Mouse (Mus musculus) testis, adult 2 months (tissue): ENCODE results near the gene Tmem256. TPM values are rescaled to one million over a fixed set of nuclear protein-coding genes. Genes with fewer than 3 reads are reported as not detected.

Experiments
- H3K27ac ChIP-seq: fragments of 200-500 bp; 2 replicates; pipeline ENCODE4 v1.5.1; 2012; ENCODE audit warnings: low read depth, low read length; ENCODE audit not compliant: control insufficient read depth, insufficient read depth
- H3K27me3 ChIP-seq: fragments of 200-500 bp; 2 replicates; pipeline ENCODE4 v1.6.1; 2012; ENCODE audit warnings: mild to moderate bottlenecking, low read length, moderate library complexity; ENCODE audit not compliant: control insufficient read depth, insufficient read depth
- H3K36me3 ChIP-seq: fragments of 200-500 bp; 2 replicates; pipeline ENCODE4 v1.6.1; 2012; ENCODE audit warnings: mild to moderate bottlenecking, low read length; ENCODE audit not compliant: control insufficient read depth, insufficient read depth
- H3K4me1 ChIP-seq: fragments of 200-500 bp; 2 replicates; pipeline ENCODE4 v1.6.1; 2012; ENCODE audit warnings: low read length; ENCODE audit not compliant: control insufficient read depth, insufficient read depth
- H3K4me3 ChIP-seq: fragments of 200-500 bp; 2 replicates; pipeline ENCODE4 v1.5.1; 2012; ENCODE audit warnings: low read depth, mild to moderate bottlenecking, low read length, moderate library complexity, mixed read lengths; ENCODE audit not compliant: control insufficient read depth
- CTCF ChIP-seq: fragments of 200-500 bp; IDR thresholded peaks from 2 replicates; pipeline ENCODE4 v1.5.1; 2012; ENCODE audit warnings: low read depth, mild to moderate bottlenecking, inconsistent platforms, low read length, moderate library complexity; ENCODE audit not compliant: control insufficient read depth, insufficient read depth, insufficient replicate concordance
- POLR2A ChIP-seq: fragments of 200-500 bp; IDR thresholded peaks from 2 replicates; pipeline ENCODE4 v1.6.1; 2012; ENCODE audit warnings: low read depth, mild to moderate bottlenecking, inconsistent platforms, low read length, moderate library complexity; ENCODE audit not compliant: control insufficient read depth
- polyA plus RNA-seq: library from polyadenylated mRNA; depleted of rRNA; stranded (reverse); fragments of >200 nt; gene quantifications from 2 replicates; pipeline ENCODE4 v1.2.3, GENCODE M21; 2012

The Tmem256 gene
- polyA plus RNA-seq, 1 experiment = 21.9 TPM

DNA sequence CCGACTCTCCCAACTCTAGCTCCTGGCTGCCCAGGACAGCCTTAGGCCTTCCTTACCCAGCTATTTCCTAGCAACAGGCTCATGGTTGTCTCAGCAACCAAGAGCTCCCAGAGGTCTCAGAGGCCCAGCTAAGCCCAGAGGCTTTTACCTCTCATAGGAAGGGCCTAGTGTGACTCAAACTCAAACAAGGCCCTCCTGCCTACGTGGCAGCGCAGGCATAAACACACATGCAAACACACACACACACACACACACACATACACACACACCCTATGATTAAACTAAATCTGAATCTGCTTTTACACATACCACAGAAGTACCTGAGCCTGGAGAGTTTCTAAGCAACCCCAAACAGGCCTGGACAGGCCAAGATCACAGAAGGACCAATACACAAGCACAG is 40.1 kb downstream of the Tmem256 start:
- H3K27me3 ChIP-seq = no peaks in the 10 kb centered on the region
- H3K4me3 ChIP-seq = peak overlapping the region; percentile 81; the same call in 1 of the 2 replicates
- no peak for TF ChIP-seq CTCF
- no peak for TF ChIP-seq POLR2A
- no peaks in the 10 kb centered on the region for H3K36me3 ChIP-seq
- H3K27ac ChIP-seq = no peak overlapping the region
- peaks cover 35% of the 10 kb centered on the region for H3K4me1 ChIP-seq

DNA sequence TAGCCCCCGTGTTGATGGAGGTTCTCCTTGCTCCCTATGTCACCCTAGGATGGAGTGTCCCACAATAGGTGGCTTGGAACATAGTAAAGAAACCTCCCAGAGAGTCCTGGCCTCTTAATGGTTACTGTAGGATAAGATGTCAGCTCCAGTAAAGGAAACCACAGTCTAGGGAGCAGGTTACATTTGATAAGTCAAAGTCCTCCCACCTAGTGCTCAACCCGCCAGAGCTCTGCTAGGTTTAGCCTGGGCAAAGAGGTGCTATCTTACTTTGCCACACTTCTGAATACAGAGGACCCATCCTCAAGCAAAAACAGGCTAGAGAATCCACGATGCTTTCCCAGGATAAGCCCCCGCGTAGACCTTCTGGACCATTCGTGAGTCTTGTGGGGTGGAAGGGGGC is 40.6 kb downstream of the Tmem256 start:
- TF ChIP-seq POLR2A (no peak), CTCF (no peak)
- Histone ChIP-seq H3K4me1 (peaks cover 35% of the 10 kb centered on the region), H3K27ac (no peak overlapping the region), H3K36me3 (no peaks in the 10 kb centered on the region), H3K4me3 (no peak overlapping the region), H3K27me3 (no peaks in the 10 kb centered on the region)

DNA sequence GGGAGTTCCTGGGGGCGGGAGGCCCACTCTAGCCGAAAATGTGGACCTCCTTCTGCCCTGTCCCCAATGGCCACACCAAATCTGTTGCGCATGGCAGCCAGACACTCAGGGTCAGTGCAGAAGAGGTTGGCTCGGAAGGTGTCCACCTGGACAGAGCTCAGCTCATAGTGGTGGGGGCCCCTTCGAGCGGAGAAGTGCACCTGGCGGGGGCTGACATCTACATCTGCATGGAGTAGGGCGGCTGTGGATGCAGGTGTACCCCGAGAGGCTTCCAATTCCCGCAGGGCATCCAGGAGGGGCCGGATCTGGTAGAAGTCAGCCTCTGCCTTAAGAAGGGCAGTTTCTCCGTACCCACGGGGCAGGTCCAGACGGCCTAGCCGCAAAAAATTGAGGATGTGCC is 41.4 kb downstream of the Tmem256 start:
- Histone ChIP-seq H3K4me3 (peak overlapping the region; percentile 25), H3K4me1 (peaks cover 37% of the 10 kb centered on the region), H3K27me3 (no peaks in the 10 kb centered on the region), H3K36me3 (no peaks in the 10 kb centered on the region), H3K27ac (no peak overlapping the region)
- no peak for TF ChIP-seq CTCF
- no peak for TF ChIP-seq POLR2A

DNA sequence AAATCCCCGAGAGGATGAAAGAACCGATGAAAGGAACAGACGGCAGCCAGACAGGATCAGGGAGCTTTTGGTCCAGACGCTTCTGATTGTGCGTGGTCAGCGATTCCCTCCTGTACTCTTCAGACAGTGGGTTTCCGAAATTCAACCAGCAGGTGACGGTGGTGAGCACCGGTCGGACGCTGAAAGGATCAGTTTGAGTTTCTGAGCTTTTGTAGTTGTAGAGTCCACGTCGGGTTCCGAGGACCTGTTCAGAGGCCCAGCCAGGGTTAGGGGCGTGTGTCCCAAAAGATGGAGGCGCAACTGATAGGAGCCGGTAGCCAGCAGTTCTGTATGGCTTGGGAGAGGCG is 42.2 kb downstream of the Tmem256 start:
- H3K27ac ChIP-seq = peak overlapping the region; percentile 30
- H3K4me1 ChIP-seq = peaks cover 37% of the 10 kb centered on the region
- no peaks in the 10 kb centered on the region for H3K36me3 ChIP-seq
- H3K27me3 ChIP-seq = no peaks in the 10 kb centered on the region
- H3K4me3 ChIP-seq = peak overlapping the region; percentile 66
- TF ChIP-seq CTCF (peak; percentile 53; the same call in 1 of the 2 replicates), POLR2A (no peak)

DNA sequence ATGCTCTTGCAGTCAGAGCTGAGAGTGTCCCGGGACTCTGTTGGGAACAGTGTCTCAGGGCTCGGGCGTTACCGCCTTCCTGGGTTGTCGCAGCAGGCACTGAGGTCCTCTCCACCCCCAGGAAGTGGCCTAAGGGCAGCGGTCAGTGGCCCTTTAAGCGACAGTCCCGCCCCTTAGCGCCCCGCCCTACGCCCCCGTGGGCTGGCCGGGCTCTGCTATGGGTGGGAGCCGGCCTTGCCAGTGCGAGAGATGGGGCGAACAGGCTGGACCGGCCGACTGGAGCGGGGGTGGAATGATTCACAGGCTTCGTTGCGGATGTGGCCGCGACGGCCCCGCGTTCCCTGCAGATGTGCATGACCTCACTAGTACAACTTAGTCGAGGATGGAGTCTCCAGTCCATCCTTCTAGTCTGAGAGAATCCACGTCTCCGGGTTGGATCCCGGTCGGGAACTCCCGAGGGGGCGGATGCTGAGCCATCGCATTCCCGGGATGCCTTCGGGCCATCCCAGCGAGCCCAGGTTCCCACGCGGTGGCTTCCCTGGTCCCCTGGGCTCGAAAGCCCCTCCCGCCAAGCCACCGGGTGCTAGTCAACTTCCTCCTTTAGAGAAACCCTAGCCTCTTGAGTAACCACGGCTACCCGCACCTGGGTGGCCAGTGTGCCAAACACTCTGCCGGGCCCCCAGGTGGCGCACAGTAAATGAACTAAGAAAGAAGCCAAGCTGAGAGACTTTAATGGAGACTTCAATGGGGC is 42.7 kb downstream of the Tmem256 start, which contains the start of gene Kctd11:
TSS of gene Kctd11 (minus strand) at position 554 of the 751 bp plus-strand sequence.
- peak within 1 kb of the TSS; percentile 66 for H3K4me3 ChIP-seq
- no peaks in the 10 kb centered on the region for H3K27me3 ChIP-seq
- H3K4me1 ChIP-seq = peaks cover 37% of the 10 kb centered on the region
- TF ChIP-seq CTCF (no peak), POLR2A (peak; percentile 33)
- H3K36me3 ChIP-seq = no peaks in the 10 kb centered on the region
- H3K27ac ChIP-seq = peak within 1 kb of the TSS; percentile 30

DNA sequence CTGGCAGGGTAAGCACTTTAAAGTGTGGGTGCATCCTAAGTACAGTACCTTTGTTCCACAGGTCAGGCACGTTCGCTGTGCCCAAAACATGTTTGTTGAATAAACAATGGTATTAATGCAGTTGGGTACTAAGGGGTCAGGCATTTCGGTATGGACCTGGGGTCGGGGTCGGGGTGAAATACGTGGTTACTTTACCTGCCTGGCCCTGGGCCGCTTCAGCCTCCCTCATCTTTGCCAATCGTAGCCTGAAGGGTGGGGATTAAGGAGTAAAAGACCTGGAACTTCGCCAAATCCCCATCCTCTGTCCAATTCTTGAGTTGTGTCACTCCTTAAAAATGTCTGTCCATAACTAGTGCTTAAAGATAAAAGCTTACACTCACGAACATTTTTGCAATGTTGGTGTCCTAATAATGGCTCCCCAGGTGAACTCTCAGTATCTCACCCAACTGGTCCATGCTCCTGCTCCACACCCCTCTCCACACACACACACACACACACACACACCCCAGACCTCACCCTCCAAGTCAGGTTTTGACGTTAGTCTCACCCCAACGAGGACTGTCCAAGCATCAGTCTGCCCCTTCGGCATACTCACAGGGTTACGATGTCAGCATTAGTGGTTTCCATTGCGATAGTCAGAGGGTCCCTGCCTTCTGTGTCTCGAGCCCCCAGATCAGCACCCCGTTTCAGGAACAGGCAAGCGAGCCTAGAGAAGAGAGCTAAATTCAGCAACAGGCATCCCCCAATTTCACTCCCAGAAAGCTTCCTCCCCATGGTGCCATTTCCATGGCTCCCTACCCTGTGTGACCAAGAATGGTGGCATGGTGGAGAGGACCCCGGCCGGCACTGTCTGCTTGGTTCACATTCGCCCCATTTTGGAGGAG is 43.7 kb downstream of the Tmem256 start:
- Histone ChIP-seq H3K4me3 (peak overlapping the region; percentile 66), H3K27me3 (no peaks in the 10 kb centered on the region), H3K36me3 (no peaks in the 10 kb centered on the region), H3K27ac (peak overlapping the region; percentile 29; the same call in 1 of the 2 replicates), H3K4me1 (peaks cover 29% of the 10 kb centered on the region)
- TF ChIP-seq CTCF = no peak
- TF ChIP-seq POLR2A = no peak

DNA sequence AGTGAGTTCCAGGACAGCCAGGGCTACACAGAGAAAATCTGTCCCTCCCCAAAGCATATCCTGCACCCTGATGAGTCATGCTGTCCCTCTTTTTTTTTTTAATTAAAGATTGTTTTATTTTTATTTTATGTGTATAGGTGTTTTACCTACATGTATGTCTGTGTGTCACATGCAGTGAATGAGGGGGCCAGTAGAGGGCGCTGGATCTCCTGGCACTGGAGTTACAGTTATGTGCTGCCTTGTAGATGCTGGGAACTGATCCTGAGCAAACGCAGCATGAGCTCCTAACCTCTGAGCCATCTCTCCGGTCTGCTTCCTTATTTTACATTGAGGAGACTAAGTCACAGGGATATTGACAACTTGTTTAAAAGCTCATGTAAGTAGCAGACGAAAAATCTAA is 44.8 kb downstream of the Tmem256 start:
- H3K4me1 ChIP-seq = peaks cover 24% of the 10 kb centered on the region
- no peak overlapping the region for H3K4me3 ChIP-seq
- no peaks in the 10 kb centered on the region for H3K36me3 ChIP-seq
- H3K27me3 ChIP-seq = no peaks in the 10 kb centered on the region
- TF ChIP-seq CTCF = peak; percentile 62; the same call in 1 of the 2 replicates
- no peak for TF ChIP-seq POLR2A
- H3K27ac ChIP-seq = no peak overlapping the region
